Mouse (Mus musculus): Measurements from ENCODE around the gene Lrsam1.
A peak's percentile ranks its signal among the peaks of the same experiment; 100 is the strongest.

Gene Lrsam1

DNA sequence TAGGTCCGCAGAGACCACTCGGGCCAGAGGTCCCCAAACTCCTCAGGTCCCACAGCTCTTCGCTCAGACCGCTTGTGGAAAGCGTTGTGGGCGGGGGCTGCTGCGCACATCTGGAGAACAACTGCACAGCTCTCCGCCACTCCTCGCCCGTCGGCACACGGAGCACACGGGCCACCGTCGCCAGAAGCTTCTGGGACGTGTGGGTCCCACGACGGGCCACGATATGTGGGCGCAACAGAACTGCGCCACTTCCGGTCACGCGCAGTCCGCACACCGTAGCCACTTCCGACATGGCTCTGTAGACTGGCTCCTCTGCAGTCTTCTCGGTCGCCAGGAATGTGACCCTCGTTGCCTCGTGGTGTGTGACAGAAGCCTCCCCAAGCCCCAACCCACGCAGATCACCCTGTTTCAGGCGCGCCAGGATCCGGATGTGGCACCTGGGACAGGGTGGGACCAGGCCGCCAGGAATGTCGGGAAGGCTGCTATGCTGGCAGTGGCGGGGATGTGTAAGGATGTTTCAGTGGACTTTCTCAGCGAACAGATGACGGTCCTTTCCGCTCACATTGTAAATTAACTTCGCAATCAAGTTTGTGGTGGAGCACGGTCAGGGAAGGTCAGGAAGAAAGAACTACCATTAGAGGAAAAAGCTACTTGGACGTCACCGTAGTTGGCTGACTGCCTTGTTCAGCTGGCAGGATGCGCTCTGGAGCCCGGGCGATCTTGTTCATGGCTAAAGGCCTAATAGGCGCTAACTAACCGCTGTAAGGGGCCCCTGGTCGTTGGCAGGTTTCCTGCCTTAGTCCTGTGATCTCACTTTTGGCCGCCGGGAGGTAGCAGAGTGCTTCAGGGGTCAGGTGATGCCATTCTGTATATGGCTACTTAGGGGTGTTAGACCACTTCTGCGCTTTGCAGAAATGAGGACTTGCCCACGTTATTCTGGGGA lies 5.5 kb upstream of the Lrsam1 start:
- peak; percentile 85 for DNase-seq (ENCODE audit: low spot score)

DNA sequence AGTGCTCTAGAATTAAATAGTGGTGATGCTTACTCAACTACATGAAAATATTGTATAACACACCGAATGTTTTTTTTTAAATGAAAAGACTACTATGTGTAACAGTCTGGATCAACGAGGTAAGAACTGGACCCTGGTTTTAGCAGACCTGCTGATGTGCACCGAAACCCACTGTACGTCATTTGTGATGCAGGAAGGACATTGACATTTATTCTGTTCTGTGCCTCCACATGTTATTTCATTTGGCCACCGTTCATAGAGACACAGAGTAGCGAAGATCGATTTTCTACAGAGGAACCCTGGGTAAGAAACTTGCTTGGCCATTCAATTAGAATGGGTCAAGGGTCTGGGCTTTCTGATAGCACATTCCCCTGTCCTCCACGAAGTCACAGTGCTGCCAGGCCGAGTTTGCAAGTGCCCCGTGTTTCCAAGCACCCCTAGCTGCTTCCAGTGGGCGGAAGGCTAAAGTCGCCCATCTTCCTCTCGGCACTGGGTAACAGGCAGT lies 4.8 kb upstream of the Lrsam1 start:
- DNase-seq (ENCODE audit: low spot score), result no peak

DNA sequence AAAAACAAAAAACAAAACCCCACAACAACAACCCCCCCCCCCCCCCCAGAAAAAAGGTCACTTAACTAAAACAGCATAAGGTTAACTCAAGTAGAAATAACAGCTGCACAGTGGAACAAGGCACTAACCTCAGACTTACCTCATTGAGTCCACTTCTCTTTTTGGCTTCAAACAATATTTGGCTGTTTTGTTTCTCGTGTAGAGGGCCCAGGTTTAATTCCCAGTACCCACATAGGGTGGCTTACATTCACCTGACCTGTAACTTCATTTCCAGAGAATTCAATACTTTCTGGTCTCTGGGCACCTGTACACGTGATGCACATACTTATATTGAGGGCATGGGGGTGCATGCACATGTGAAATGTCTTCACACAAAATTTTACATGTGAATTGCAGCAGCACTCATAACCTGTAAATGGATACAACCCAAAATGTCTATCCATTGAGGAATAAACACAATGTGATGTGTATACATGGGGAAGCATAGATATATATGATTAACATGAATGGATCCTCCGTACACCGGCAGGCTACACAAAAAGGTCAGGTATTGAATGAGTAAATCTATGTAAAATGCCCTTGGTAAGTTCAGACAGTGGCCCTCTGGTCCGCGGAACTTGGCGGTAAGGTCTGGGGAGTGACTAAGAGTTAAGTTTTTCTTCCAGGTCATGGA lies 4.2 kb upstream of the Lrsam1 start:
- DNase-seq (ENCODE audit: low spot score), result no peak

DNA sequence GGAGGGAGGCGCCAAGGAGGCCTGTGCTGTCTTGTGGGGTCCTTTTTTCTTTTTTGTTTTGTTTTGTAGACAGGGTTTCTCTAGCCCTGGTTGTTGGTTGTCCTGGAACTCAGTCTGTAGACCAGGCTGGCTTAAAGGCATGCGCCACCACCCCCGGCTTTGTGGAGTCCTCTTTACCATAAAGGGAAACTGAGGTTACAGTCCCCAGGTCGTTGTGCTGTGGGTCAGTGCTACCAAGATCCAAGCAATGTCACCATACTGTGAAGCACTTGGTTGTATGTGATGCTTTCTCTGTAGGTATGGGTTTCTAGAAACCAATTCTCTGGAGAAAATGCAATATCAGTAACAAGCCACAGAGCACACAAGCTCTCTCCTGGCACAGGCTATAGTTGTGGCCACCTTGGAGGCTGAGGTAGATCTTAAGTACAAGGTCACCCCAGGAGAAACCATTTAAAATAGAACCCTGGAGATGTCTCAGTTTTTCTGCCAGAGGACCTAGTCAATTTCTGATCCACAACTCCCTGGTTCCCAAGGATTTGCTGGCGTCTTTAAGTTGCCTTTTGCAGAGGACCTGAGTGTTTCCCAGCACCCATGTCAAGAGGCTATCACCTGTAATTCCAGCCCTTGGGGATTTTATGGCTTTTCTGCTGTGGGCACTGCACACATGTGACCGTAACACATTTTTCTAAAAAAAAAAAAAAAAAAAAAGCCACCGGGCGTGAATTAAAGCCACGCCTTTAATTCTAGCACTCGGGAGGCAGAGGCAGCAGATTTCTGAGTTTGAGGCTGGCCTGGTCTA lies 3.4 kb upstream of the Lrsam1 start:
- DNase-seq (ENCODE audit: low spot score), result no peak

DNA sequence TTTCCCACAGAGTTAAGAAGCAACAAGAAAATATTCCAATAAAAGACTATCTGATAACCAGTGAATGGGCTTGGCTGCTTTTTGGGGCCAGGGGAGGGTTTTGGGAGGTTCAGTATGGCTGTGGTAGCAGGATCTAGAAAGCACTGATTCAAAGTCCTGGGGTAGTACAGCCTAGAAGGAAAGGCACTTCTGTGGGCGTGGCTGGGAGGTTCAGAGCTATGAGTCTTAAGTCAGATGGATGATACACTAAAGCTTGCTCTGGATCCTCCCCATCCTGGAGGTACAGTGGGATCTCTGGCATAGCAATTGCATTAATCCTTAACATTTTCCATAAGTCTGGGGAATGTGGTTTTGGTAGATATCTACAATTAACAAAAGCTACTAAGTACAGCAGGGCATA lies 2.6 kb upstream of the Lrsam1 start:
- DNase-seq (ENCODE audit: low spot score), result no peak

DNA sequence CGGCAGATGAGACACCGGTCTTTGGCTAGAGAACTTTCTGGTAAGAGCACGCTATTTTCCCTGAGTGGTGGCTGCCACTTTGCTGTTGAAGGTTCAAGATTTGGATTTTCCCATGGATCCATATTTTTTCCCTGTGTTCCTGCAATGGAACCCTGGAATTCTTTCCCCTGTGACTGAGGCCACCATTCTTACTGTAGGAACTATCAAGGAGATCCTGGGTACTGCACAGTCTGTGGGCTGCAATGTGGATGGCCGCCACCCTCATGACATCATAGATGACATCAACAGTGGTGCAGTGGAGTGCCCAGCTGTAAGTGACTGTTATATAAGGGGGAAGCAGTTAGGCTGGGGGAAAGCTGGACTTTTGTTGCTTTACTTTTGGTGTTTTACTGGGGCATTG lies 2.1 kb upstream of the Lrsam1 start:
- DNase-seq (ENCODE audit: low spot score), result no peak

DNA sequence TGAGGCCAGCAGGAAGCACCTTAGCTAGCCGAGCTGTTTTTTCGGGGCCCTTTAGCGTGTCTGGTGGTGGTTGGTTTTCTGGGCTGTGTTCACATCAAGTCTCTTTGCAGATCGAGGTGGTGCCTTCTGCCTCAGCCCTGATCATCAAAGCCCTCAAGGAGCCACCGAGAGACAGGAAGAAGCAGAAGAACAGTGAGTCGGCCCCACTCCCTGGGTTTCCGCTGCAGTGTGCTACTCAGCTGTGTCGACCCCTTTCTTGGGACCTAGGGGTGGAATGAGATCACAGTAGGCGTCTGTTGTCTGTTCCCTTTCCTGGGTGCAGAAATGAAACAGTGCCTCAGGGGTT lies 1.4 kb upstream of the Lrsam1 start:
- no peak for DNase-seq (ENCODE audit: low spot score)

DNA sequence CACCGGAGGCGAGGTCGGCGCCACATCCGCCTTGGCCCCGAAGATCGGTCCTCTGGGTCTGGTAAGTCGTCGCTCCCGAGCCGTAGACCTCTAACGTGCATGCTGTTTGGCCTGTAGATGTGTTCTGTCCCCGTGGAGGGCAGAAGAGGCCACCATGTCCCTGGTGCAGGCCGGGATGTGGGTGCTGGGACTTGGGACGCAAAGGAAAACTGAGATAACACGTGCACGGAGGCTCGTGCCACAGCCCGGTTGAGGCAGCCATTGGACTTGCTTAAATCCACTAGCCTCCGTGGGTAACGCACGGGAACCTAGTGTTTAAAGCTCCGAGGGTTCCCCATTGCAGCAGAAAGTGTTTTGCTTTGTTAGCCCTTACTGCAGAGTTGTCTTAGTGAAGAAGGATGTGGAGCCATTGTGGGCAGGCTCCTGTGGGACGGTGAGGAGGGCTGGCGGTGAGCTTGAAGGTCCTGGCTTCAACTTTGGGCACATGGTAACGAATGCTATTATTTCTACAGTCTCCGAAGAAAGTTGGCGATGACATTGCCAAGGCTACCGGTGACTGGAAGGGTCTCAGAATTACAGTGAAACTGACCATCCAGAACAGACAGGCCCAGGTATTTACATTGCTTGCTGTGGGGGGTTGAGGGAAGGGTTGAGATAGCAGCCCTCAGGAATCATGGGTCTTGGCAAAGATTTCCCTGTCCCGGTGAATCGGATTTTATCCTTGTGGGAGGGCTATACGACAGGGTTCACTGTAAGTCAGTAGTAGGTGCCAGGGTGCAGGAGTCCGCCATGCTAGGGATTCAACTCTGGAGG lies 854 bp upstream of the Lrsam1 start:
- no peak for DNase-seq (ENCODE audit: low spot score)

DNA sequence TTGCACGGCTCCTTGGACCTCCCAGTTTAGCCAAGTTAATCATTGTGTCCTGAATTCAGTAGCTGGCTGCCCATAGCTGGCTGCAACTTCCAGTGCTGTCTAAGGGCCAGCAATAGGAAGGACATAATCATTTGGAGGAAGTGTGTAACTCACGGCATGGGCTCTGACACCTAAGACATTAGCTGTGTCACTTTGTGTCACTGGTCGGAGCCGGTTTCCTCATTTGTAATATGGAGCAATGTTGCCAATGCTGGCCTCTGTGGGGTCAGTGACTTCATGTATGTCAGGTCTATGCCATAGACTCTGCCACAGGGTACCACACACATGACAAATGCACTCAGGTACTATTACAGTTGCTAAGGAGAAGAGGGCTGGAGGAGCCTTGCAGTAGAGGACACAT lies 1.1 kb downstream of the Lrsam1 start:
- no peak for DNase-seq (ENCODE audit: low spot score)

DNA sequence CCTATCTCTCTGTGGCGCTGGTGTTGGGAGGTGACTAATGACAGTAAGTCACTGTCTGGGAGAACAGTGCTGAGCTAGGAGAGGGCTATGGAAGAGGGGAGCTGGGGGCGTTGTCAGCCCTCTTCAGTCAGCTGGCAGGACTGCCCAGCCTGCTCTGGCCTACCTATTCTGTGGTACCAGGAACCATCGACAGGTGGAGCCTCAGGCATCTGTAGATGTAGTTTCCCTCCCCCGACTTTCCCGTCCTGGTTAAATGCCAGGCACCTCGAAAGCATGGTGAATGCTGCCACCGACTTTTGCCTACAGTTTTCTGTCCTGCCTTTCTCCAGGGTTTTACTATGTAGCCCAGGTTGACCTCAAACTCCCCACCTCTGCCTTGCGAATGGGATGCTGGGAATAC lies 4.1 kb downstream of the Lrsam1 start:
- no peak for DNase-seq (ENCODE audit: low spot score)

DNA sequence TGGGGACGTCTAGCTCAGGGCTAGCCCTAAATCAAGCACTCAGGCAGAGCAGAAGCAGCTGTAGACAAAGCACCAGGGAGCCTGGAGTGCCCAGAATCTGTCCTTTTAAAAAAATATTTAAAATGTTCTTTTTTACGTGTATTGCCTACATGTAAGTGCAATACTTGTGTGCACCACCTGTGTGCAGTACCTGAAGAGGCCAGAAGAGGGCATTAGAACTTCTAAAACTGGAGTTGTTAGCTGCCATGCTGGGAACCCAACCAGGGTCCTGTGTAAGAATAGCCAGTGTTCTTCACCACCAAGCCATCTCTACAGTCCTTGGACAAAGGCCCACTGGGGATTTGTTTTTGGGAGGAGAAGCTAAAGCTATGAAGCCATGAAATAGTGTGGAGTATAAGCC lies 6.8 kb downstream of the Lrsam1 start:
- DNase-seq (ENCODE audit: low spot score), result no peak

DNA sequence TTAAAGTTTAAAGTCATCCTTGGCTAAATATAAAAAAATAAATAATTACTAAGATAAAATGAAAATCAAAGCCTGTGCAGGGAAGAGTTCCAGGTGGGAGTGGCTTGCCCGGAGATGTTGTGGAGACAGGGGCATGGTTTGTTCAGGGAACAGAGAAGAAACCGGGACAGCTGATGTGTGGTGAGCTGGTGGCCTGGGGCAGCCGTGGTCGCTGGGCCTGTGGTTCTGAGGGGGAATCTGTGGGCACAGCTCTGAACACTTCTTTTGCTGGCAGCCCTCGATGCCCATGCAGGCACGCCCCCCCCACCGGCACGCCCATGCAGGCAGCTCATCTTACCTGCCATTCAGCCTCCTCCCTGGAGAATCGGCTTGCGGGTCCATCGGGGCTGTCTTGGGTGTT lies 14.0 kb downstream of the Lrsam1 start:
- DNase-seq (ENCODE audit: low spot score), result no peak

DNA sequence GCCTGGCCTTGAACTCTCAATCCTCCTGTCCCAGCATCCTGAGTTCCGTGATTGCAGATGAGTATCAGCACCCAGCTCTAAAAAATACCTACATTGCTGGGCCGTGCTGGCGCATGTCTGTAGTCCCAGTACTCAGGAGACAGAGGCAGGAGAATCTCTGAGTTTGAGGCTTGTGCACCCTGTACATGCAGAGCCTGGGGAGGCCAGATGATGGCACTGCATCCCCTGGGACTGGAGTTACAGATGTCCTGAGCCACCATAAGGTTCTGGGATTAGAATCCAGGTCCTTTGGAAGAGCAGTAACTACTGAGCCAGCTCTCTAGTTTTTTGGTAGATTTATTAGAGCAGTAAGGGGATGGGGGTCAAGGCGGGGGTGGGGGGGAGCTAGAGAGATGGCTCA lies 20.9 kb downstream of the Lrsam1 start:
- DNase-seq (ENCODE audit: low spot score), result no peak

DNA sequence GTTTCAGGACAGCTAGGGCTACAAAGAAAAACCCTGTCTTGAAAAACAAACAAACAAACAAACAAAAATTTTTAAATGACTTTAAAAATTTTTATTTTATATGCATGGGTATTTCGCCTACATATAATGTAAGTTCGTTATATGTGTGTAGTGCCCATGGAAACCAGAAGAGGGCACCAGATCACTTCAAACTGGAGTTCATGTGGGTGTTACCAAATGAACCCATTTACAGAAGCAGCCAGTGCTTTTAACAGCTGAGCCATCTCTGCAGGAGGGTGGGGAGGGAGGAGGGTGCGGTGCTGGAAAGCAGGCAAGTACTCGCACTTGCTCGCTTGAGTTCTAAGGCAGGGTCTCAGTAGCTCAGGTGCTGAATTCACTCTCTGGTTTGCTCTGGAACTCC lies 22.0 kb downstream of the Lrsam1 start:
- DNase-seq (ENCODE audit: low spot score), result peak; percentile 54

DNA sequence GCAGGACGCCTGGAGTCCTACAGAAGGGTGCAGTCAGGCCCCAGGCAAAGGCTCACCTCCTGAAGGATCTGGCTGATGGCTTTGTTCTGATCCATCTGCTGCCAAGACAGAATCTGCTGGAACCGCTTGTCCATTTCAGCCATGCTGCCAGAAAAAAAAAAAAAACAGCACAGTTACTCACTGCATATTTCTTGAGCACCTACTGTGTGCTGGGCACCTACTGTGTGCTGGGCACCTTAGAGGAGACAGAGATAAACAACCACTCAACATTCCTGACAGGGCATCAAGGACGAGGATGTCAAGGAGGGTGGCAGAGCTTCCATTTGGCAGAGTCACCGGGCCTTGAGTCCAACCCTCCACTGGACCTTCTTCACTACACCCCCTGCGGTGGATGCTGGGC lies 22.7 kb downstream of the Lrsam1 start:
- no peak for DNase-seq (ENCODE audit: low spot score)

DNA sequence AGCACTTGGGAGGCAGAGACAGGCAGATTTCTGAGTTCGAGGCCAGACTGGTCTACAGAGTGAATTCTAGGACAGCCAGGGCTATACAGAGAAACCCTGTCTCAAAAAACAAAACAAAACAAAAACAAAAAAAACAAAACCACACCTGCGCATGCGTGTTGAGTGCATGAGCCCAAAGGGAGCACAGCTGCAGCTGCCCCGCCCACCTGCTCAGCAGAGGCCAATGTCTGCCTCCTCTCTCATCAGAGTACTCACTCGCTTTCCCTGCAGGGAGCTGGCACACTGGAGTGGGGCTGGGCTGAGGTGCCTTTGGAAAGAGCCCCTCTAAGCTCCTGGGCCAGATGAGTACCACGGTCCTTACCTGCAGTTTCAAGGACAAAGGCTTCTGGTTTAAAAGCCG lies 29.7 kb downstream of the Lrsam1 start:
- DNase-seq (ENCODE audit: low spot score), result no peak

DNA sequence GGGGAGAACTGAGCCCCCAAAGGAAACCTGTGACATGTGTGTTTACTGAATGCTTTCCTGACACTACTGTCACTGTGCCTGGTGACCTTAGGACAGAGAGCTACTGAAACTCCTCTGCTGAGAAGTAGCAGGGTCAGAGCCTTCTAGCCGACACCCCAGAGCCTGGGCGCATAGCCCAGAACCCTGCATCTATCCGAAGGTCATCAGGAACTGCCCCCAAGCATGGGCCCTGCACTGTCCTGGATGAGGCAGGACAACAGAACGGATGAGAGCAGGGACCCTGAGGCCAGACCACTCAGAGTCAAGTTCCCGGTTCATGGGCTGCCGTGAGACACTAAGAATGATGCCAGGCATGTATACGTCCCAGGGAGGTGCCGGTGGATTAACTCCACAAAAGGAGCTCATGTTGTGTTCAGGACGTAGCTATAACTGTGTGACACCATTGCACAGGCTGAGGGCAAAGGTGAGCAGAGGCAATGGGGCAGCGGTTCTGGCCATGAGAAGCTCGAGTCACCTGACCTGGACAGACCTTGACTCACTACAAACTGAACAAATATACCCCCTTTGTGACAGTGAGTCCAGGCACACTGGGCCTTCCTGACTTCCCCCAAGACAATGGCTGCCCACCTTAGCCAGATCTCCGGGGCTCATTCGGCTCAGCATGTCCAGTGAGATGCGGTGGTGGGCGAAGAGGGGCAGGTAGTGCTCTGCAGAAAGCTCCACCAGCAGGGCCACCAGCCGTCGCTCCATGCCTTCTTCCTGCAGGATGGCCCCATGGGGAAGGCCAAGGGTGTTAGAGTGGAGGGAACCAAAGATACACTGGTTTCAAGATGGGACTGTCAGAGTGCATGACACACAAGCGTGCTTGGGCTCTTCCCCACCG lies 32.2 kb downstream of the Lrsam1 start:
- DNase-seq (ENCODE audit: low spot score), result no peak

DNA sequence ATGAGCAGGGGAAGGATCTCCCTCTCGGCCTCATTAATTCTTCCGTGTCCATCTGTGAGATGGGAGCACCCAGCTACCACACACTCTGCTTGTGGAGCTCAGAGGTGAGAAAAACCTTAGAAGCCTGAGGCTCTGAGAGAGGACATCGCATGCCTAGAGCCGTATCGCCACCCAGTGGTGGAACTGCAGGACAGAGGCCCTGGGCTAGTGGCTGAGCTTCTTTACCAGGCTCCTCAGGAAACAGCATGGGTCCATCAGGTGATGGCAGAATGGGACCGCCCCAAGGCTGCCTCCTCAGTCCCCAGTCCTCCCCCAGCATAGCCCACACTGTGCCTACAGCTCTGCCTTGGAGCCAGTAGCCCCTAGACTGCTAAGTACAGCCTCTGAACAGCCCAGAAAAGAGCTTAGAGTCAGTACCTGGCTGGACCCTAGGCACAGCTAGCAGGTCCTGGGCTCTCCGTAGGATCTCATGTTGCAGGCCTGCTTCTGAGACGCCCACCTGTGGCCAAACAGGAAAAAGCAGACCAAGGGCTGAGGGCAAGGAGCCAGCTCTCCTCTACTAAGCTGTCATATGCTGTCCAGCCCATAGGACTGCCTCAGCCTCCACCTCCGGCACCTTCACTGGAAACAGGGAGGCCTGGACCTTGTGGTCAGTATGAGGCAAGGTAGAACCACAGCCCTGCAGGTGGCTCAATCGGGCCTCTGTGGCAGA lies 33.0 kb downstream of the Lrsam1 start:
- DNase-seq (ENCODE audit: low spot score), result peak; percentile 62

DNA sequence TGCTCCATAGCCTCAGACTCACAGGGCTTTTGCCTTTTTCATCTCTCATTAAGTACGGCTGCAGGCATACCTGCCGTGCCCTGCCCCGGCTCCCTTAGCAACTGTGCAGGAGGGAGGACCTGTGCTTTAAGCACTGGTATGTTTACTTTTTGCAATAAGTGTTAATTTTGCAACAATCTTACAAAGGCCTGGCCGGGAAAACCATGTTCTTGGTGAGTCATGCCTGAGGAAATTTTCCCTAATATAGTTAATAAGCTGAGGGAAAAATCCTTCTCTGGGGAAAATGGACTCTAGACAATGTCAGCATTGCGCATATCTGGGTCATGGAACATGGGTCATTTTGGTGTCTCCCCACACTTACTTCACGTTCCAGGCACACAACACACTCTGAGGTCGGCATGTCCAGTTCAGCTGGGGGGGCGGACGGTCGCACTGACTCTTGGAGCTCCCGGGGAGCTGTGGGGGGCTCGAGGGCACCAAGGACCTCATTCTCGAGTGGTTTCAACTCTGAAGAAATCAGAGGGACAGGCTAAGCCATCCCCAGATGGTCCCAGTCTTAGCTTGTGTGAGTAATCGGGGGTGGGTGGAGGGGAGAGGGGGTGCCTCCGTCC lies 33.7 kb downstream of the Lrsam1 start:
- no peak for DNase-seq (ENCODE audit: low spot score)
